Mouse (Mus musculus) forebrain, embryonic 16.5 days (tissue): ENCODE measurements around the gene Tuba3b. TPM values are rescaled to one million over a fixed set of nuclear protein-coding genes. Genes with fewer than 3 reads are reported as not detected.

Source experiments
- ATAC-seq: fragments of 200-750 bp; cut with Nextera tagmentation; 2 replicates; pipeline ENCODE4 v1.8.0; 2017; ENCODE audit warnings: mild to moderate bottlenecking, moderate library complexity
- H3K27ac ChIP-seq: fragments of 300-500 bp; sonication (generic); 2 replicates; pipeline ENCODE4 v1.5.1; 2014; ENCODE audit warnings: low read length, control low read depth
- H3K27me3 ChIP-seq: fragments of 300-500 bp; sonication (generic); replicated peaks from 2 replicates; pipeline ENCODE4 v1.6.1; 2014; ENCODE audit warnings: low read length; ENCODE audit not compliant: control insufficient read depth, insufficient read depth
- H3K36me3 ChIP-seq: fragments of 300-500 bp; sonication (generic); 2 replicates; pipeline ENCODE4 v1.6.1; 2014; ENCODE audit not compliant: control insufficient read depth, insufficient read depth
- H3K4me1 ChIP-seq: fragments of 300-500 bp; sonication (generic); replicated peaks from 2 replicates; pipeline ENCODE4 v1.6.1; 2014; ENCODE audit warnings: low read length; ENCODE audit not compliant: control insufficient read depth, insufficient read depth
- H3K4me2 ChIP-seq: fragments of 300-500 bp; sonication (generic); 2 replicates; pipeline ENCODE4 v1.6.1; 2014; ENCODE audit warnings: mild to moderate bottlenecking, low read length, control low read depth
- H3K4me3 ChIP-seq: fragments of 300-500 bp; sonication (generic); replicated peaks from 2 replicates; pipeline ENCODE4 v1.5.1; 2014; ENCODE audit warnings: mild to moderate bottlenecking, low read length, control low read depth
- H3K9ac ChIP-seq: fragments of 300-500 bp; sonication (generic); replicated peaks from 2 replicates; pipeline ENCODE4 v1.6.1; 2014; ENCODE audit warnings: low read depth, low read length, control low read depth
- H3K9me3 ChIP-seq: fragments of 300-500 bp; sonication (generic); 2 replicates; pipeline ENCODE4 v1.6.1; 2016; ENCODE audit warnings: low read length; ENCODE audit not compliant: control insufficient read depth
- WGBS: fragments of 180-500 bp; shearing (Covaris S2); extraction: QIAGEN DNeasy Blood & Tissue Kit; methylation state at CpG from one replicate; pipeline ENCODE4 v1.1.7; 2014; 5-methylcytosine and 5-hydroxymethylcytosine counted together
- polyA plus RNA-seq: library from polyadenylated mRNA; unstranded; fragments of >200 nt; fragmentation: Nextera tagmentation; extraction: Ambion mirVana; gene quantifications from 2 replicates; pipeline ENCODE4 v1.2.1, GENCODE M21; 2015

Gene Tuba3b
- not detected in 2 replicates for polyA plus RNA-seq

GRCm38 (mm10) chr6:145615666-145616210 lies at the start of gene Tuba3b:
Tuba3b (plus strand) TSS chr6:145615757.
- 95% methylated on average over 31 of the region's 31 CpGs for WGBS
- Histone ChIP-seq H3K9ac (no peak within 1 kb of the TSS), H3K4me3 (no peak within 1 kb of the TSS), H3K27me3 (no peaks in the 10 kb centered on the region), H3K4me2 (no peak within 1 kb of the TSS), H3K9me3 (no peaks in the 10 kb centered on the region), H3K27ac (no peak within 1 kb of the TSS), H3K36me3 (no peaks in the 10 kb centered on the region), H3K4me1 (no peaks in the 10 kb centered on the region)
- ATAC-seq, result no peak

- 67% methylated on average over 8 of the region's 8 CpGs for WGBS
- no peak for ATAC-seq
- Histone ChIP-seq H3K27ac (no peak overlapping the region), H3K9ac (no peak overlapping the region), H3K9me3 (no peaks in the 10 kb centered on the region), H3K4me1 (no peaks in the 10 kb centered on the region), H3K36me3 (no peaks in the 10 kb centered on the region), H3K4me3 (no peak overlapping the region), H3K27me3 (no peaks in the 10 kb centered on the region), H3K4me2 (no peak overlapping the region)
Observed at GRCm38 (mm10) chr6:145567296-145567695, 48.3 kb upstream of the Tuba3b start.

- WGBS, result 84% methylated on average over 3 of the region's 3 CpGs
- no peaks in the 10 kb centered on the region for H3K36me3 ChIP-seq
- H3K27ac ChIP-seq, result no peak overlapping the region
- no peak overlapping the region for H3K4me2 ChIP-seq
- H3K4me3 ChIP-seq, result no peak overlapping the region
- H3K27me3 ChIP-seq, result no peaks in the 10 kb centered on the region
- no peak overlapping the region for H3K9ac ChIP-seq
- H3K4me1 ChIP-seq, result no peaks in the 10 kb centered on the region
- H3K9me3 ChIP-seq, result no peaks in the 10 kb centered on the region
- no peak for ATAC-seq
Observed at GRCm38 (mm10) chr6:145567832-145568231, 47.7 kb upstream of the Tuba3b start.

- no peak overlapping the region for H3K27ac ChIP-seq
- no peaks in the 10 kb centered on the region for H3K36me3 ChIP-seq
- no peaks in the 10 kb centered on the region for H3K9me3 ChIP-seq
- H3K4me2 ChIP-seq, result no peak overlapping the region
- no peaks in the 10 kb centered on the region for H3K27me3 ChIP-seq
- ATAC-seq, result no peak
- 90% methylated on average over 3 of the region's 3 CpGs for WGBS
- no peak overlapping the region for H3K9ac ChIP-seq
- H3K4me1 ChIP-seq, result no peaks in the 10 kb centered on the region
- no peak overlapping the region for H3K4me3 ChIP-seq
Observed at GRCm38 (mm10) chr6:145568701-145569100, 46.9 kb upstream of the Tuba3b start.

- no peak for ATAC-seq
- no peak overlapping the region for H3K27ac ChIP-seq
- 80% methylated on average over 6 of the region's 6 CpGs for WGBS
Observed at GRCm38 (mm10) chr6:145573250-145574013, 42.1 kb upstream of the Tuba3b start.

GRCm38 (mm10) chr6:145576762-145577161 lies 38.8 kb upstream of the Tuba3b start:
- Histone ChIP-seq H3K4me3 (no peak overlapping the region), H3K9ac (no peak overlapping the region), H3K4me2 (no peak overlapping the region), H3K9me3 (no peaks in the 10 kb centered on the region), H3K27ac (no peak overlapping the region), H3K27me3 (no peaks in the 10 kb centered on the region), H3K4me1 (peaks cover 9% of the 10 kb centered on the region), H3K36me3 (no peaks in the 10 kb centered on the region)
- no peak for ATAC-seq
- WGBS, result 93% methylated on average over 4 of the region's 4 CpGs

More at GRCm38 (mm10) chr6:145573250-145574013, 42.1 kb upstream of the Tuba3b start:
- Histone ChIP-seq H3K4me1 (peaks cover 3% of the 10 kb centered on the region), H3K4me2 (no peak overlapping the region), H3K9me3 (no peaks in the 10 kb centered on the region), H3K27me3 (no peaks in the 10 kb centered on the region), H3K4me3 (no peak overlapping the region), H3K9ac (no peak overlapping the region), H3K36me3 (no peaks in the 10 kb centered on the region)

DNA sequence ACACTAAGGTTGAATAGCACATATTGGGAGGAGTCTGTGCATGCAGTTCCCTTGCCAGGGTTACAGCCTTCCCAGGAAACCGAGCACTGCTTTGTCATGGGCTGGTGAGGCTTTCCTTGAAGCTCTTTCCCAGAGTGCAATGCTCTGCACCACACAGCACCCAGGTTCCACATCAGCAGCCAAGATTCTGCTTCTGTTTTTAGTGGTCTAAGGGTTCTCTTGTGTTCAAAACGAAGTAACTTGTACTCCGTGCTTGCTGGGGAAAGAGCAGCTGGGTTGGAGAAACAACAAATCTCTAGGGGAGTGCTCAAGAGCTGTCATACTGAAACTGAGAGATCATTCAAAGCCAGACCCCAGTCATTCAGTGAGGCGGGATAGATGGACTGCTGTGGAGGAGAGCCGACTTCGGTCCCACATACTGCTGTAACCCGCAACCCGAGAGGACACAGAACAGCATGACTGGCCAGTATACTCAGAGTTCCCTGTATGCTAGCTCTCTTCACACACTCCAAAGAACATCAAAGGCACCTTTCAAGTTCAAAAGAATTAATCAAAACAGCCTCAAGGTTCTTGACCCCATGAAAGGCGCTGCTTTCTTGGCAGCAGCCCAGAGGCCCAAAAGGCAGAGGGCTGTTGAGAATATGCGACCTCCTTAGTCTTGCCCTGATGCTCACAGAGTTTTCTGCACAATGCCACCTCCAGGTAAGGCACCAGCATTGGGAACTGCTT lies 36.9 kb upstream of the Tuba3b start:
- Histone ChIP-seq H3K4me3 (no peak overlapping the region), H3K4me2 (no peak overlapping the region), H3K9me3 (no peaks in the 10 kb centered on the region), H3K27ac (0 out of 2 replicates have a peak overlapping the region, but pooled peaks have one; percentile 20), H3K4me1 (peaks cover 9% of the 10 kb centered on the region), H3K36me3 (no peaks in the 10 kb centered on the region), H3K9ac (no peak overlapping the region), H3K27me3 (no peaks in the 10 kb centered on the region)
- ATAC-seq, result peak; percentile 54
- 22% methylated on average over 10 of the region's 10 CpGs for WGBS

- H3K4me1 ChIP-seq, result peaks cover 9% of the 10 kb centered on the region
- H3K9me3 ChIP-seq, result no peaks in the 10 kb centered on the region
- H3K36me3 ChIP-seq, result no peaks in the 10 kb centered on the region
- no peak overlapping the region for H3K9ac ChIP-seq
- H3K27ac ChIP-seq, result no peak overlapping the region
- no peak for ATAC-seq
- no peak overlapping the region for H3K4me3 ChIP-seq
- 93% methylated on average over 3 of the region's 3 CpGs for WGBS
- H3K27me3 ChIP-seq, result no peaks in the 10 kb centered on the region
- no peak overlapping the region for H3K4me2 ChIP-seq
Observed at GRCm38 (mm10) chr6:145579761-145580160, 35.8 kb upstream of the Tuba3b start.

DNA sequence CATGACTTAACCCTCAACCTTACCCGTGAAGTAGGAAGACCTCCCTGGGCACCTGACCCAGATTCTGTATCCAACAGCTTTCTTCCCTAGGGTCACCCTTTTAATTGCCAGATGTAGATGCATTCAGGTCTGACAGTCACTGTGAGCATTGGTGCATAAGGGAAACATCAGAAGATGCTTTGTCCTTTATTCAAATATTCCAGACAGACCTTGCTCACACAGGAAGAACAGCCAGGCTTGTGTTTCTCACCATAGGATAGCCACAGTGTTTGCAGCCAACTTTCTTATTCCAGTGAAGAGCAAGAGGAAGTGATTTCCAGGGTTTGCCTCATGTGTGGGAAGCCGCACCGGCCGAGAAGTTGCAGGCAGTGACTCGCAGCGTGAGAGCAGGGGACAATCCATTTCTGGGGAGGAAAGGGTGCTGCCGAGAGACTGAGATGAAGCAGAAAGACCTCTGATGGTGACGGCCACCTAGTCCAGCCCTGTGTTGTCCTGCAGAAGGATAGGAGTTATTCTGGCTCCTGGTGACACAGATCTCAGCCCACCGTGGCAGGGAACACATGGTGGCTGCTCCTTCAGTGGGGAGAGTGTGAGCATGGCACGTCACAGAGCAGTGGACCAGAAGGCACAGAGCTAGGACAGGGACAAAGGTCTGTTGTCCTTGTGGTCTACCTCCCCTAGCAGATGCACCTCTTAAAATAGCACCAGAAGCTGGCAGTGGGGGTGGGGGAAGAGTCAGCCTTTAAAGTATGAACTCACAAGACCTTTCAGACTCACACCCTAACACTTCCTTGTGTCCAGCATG lies 34.0 kb upstream of the Tuba3b start:
- 68% methylated on average over 10 of the region's 10 CpGs for WGBS
- Histone ChIP-seq H3K4me3 (no peak overlapping the region), H3K9ac (no peak overlapping the region), H3K27me3 (no peaks in the 10 kb centered on the region), H3K4me2 (no peak overlapping the region), H3K27ac (no peak overlapping the region), H3K4me1 (peaks cover 19% of the 10 kb centered on the region), H3K36me3 (no peaks in the 10 kb centered on the region), H3K9me3 (no peaks in the 10 kb centered on the region)
- ATAC-seq, result no peak
